Mouse (Mus musculus) MEL-GATA-1-ER (cell line): ENCODE measurements at regions not wholly inside any gene's neighbourhood (a gene's known extent, or its start where the extent isn't known, plus 50 kb on each side); places are given as distances from the start of the nearest gene placed in this dataset.

Experiments
- DNase-seq: peaks from one replicate; pipeline ENCODE4 v3.0.0-alpha.2; 2012; ENCODE audit warnings: low read depth; ENCODE audit errors: extremely low read depth

GRCm38 (mm10) chr1:77010608-77011214 lies 504.2 kb downstream of the Epha4 start:
- DNase-seq, result no peak

- DNase-seq, result no peak
Observed at GRCm38 (mm10) chr1:77027656-77028055, 487.2 kb downstream of the Epha4 start.

- no peak for DNase-seq
Observed at GRCm38 (mm10) chr1:77028216-77028615, 486.7 kb downstream of the Epha4 start.

- DNase-seq, result no peak
Observed at GRCm38 (mm10) chr1:77029091-77029490, 485.8 kb downstream of the Epha4 start.

- no peak for DNase-seq
Observed at GRCm38 (mm10) chr1:77043749-77044564, 470.9 kb downstream of the Epha4 start.

- DNase-seq, result no peak
Observed at GRCm38 (mm10) chr1:77048720-77049406, 466.0 kb downstream of the Epha4 start.

- DNase-seq, result no peak
Observed at GRCm38 (mm10) chr1:77051239-77051638, 463.6 kb downstream of the Epha4 start.

- no peak for DNase-seq
Observed at GRCm38 (mm10) chr1:77053837-77054540, 460.9 kb downstream of the Epha4 start.

GRCm38 (mm10) chr1:77062468-77062867 lies 452.4 kb downstream of the Epha4 start:
- DNase-seq, result no peak

GRCm38 (mm10) chr1:77073071-77073470 lies 441.8 kb downstream of the Epha4 start:
- DNase-seq, result no peak

- DNase-seq, result no peak
Observed at GRCm38 (mm10) chr1:77074926-77075885, 439.7 kb downstream of the Epha4 start.

GRCm38 (mm10) chr1:77080767-77081166 lies 434.1 kb downstream of the Epha4 start:
- no peak for DNase-seq

GRCm38 (mm10) chr1:77081660-77082059 lies 433.2 kb downstream of the Epha4 start:
- DNase-seq, result no peak

GRCm38 (mm10) chr1:77082410-77082809 lies 432.5 kb downstream of the Epha4 start:
- no peak for DNase-seq

- DNase-seq, result no peak
Observed at GRCm38 (mm10) chr1:77093551-77093950, 421.3 kb downstream of the Epha4 start.

- no peak for DNase-seq
Observed at GRCm38 (mm10) chr1:77101726-77102272, 413.1 kb downstream of the Epha4 start.

GRCm38 (mm10) chr1:77102421-77103133 lies 412.3 kb downstream of the Epha4 start:
- DNase-seq, result no peak

- no peak for DNase-seq
Observed at GRCm38 (mm10) chr1:77109861-77110785, 404.8 kb downstream of the Epha4 start.
